Mouse (Mus musculus) midbrain, postnatal 0 days (tissue): Measurements from ENCODE around the gene Slc10a7. TPM values are rescaled to one million over a fixed set of nuclear protein-coding genes. Genes with fewer than 3 reads are reported as not detected.

Experiments used
- ATAC-seq: fragments of 200-750 bp; cut with Nextera tagmentation; 2 replicates; pipeline ENCODE4 v1.8.0; 2017; ENCODE audit warnings: moderate number of reproducible peaks, mild to moderate bottlenecking, moderate TSS enrichment, moderate library complexity; ENCODE audit not compliant: low FRiP score
- DNase-seq: peaks from one replicate; pipeline ENCODE4 v3.0.0-alpha.2; 2015; ENCODE audit warnings: low spot score
- H3K27ac ChIP-seq: fragments of 300-500 bp; sonication (generic); 2 replicates; pipeline ENCODE4 v1.5.1; 2014; ENCODE audit warnings: low read depth, mild to moderate bottlenecking, low read length, mixed read lengths
- H3K27me3 ChIP-seq: fragments of 300-500 bp; sonication (generic); 2 replicates; pipeline ENCODE4 v1.6.1; 2014; ENCODE audit warnings: low read length, control low read depth, mixed read lengths; ENCODE audit not compliant: insufficient read depth
- H3K36me3 ChIP-seq: fragments of 300-500 bp; sonication (generic); 2 replicates; pipeline ENCODE4 v1.6.1; 2014; ENCODE audit warnings: low read length, control low read depth, mixed read lengths; ENCODE audit not compliant: insufficient read depth
- H3K4me1 ChIP-seq: fragments of 300-500 bp; sonication (generic); 2 replicates; pipeline ENCODE4 v1.6.1; 2014; ENCODE audit warnings: mild to moderate bottlenecking, control low read depth, antibody characterized with exemption, low read length, mixed read lengths; ENCODE audit not compliant: insufficient read depth
- H3K4me2 ChIP-seq: fragments of 300-500 bp; sonication (generic); 2 replicates; pipeline ENCODE4 v1.6.1; 2014; ENCODE audit warnings: low read depth, mild to moderate bottlenecking, low read length, mixed read lengths; ENCODE audit not compliant: poor library complexity, severe bottlenecking
- H3K4me3 ChIP-seq: fragments of 300-500 bp; sonication (generic); 2 replicates; pipeline ENCODE4 v1.5.1; 2014; ENCODE audit warnings: low read depth, mild to moderate bottlenecking, low read length, moderate library complexity
- H3K9ac ChIP-seq: fragments of 300-500 bp; sonication (generic); replicated peaks from 2 replicates; pipeline ENCODE4 v1.6.1; 2014; ENCODE audit warnings: mild to moderate bottlenecking, low read length, moderate library complexity, mixed read lengths; ENCODE audit not compliant: poor library complexity, severe bottlenecking
- H3K9me3 ChIP-seq: fragments of 300-500 bp; sonication (generic); 2 replicates; pipeline ENCODE4 v1.6.1; 2016; ENCODE audit warnings: low read length, control low read depth
- CTCF ChIP-seq: IDR thresholded peaks from 2 replicates; pipeline ENCODE4 v1.5.1; 2016; ENCODE audit warnings: antibody characterized with exemption, mild to moderate bottlenecking
- WGBS: fragments of 180-500 bp; shearing (Covaris S2); extraction: QIAGEN DNeasy Blood & Tissue Kit; methylation state at CpG from one replicate; pipeline ENCODE4 v1.1.7; 2014; 5-methylcytosine and 5-hydroxymethylcytosine counted together
- polyA plus RNA-seq: library from polyadenylated mRNA; unstranded; fragments of >200 nt; fragmentation: Nextera tagmentation; extraction: Ambion mirVana; gene quantifications from 2 replicates; pipeline ENCODE4 v1.2.1, GENCODE M21; 2015
- total RNA-seq: library from RNA; depleted of rRNA; stranded (reverse); fragments of >200 nt; gene quantifications from 2 replicates; pipeline ENCODE4 v1.2.3, GENCODE M21; 2014

The Slc10a7 gene
- total and polyA plus RNA-seq, 2 experiments from 2014 or later, result 7.7 to 14.9 TPM

DNA sequence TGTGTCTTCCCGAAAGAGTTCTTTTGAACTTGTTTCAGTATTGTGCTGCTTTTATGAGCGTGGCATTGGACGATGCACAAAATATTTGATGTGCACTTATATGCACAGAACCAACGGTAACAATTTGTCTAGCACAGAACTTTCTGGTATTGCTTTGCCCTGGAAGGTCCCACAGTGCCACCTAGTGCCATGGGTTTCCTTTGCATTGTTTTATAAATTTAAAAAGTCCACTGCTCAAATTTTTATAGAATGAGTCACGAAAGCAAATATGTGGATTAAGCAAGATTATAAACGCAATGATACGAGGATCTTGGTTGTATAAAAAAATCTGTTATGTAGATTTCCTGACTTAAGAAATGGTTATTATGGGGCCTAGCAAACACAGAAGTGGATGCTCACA lies 139.8 kb downstream of the Slc10a7 start:
- Histone ChIP-seq H3K27ac (no peak overlapping the region), H3K27me3 (no peaks in the 10 kb centered on the region), H3K4me3 (no peak overlapping the region), H3K9ac (no peak overlapping the region), H3K4me1 (no peaks in the 10 kb centered on the region), H3K4me2 (no peak overlapping the region), H3K9me3 (no peaks in the 10 kb centered on the region), H3K36me3 (no peaks in the 10 kb centered on the region)
- peak; percentile 93 for TF ChIP-seq CTCF
- 32% methylated on average over 7 of the region's 7 CpGs for WGBS
- ATAC-seq (no peak), DNase-seq (peak; percentile 83)

- no peak for ATAC-seq
- 69% methylated on average over 3 of the region's 3 CpGs for WGBS
- DNase-seq, result peak; percentile 30
- Histone ChIP-seq H3K4me3 (no peak overlapping the region), H3K27ac (no peak overlapping the region), H3K9me3 (no peaks in the 10 kb centered on the region), H3K27me3 (no peaks in the 10 kb centered on the region), H3K9ac (no peak overlapping the region), H3K36me3 (no peaks in the 10 kb centered on the region), H3K4me2 (no peak overlapping the region), H3K4me1 (no peaks in the 10 kb centered on the region)
- TF ChIP-seq CTCF, result peak; percentile 65
Measured at GRCm38 (mm10) chr8:78651670-78652069, 142.5 kb downstream of the Slc10a7 start.

DNA sequence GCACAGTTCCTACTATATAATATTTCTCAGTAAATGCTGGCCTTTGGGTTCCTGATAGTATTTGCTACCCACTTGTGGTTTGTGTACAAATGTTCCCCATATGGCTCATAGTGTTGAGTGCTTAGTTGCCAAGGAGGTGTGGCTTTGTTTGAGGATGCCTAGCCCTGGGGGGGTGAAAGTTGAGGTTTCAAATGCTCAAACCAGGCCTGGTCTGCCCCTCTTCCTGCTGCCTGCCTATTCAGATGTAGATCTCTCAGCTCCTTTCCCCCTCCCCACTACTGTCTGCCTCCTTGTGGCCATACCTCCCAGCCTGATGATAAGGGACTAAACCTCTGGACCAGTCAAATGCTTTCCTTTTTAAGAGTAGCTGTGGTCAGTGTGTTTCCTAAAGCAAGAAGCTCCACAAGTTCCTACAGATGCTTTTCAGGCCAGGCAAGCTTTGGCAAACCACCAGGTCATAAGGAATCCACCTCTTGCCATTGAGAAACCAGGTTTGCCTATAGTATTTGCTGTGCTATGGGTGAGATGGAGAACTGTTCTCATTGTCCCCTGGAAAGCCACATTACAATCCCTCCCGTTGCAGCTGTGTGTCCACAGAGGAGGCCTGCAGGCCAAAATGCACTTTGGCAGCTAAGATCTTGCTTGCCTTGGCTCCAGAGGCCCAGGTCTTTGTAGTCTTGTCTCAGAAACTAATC lies 146.4 kb downstream of the Slc10a7 start:
- no peak overlapping the region for H3K9ac ChIP-seq
- no peaks in the 10 kb centered on the region for H3K4me1 ChIP-seq
- TF ChIP-seq CTCF, result no peak
- DNase-seq (no peak), ATAC-seq (no peak)
- no peaks in the 10 kb centered on the region for H3K9me3 ChIP-seq
- no peaks in the 10 kb centered on the region for H3K27me3 ChIP-seq
- H3K27ac ChIP-seq, result no peak overlapping the region
- no peak overlapping the region for H3K4me3 ChIP-seq
- WGBS, result 30% methylated on average over 1 of the region's 1 CpGs
- no peak overlapping the region for H3K4me2 ChIP-seq
- H3K36me3 ChIP-seq, result no peaks in the 10 kb centered on the region

GRCm38 (mm10) chr8:78656700-78657370 lies 147.7 kb downstream of the Slc10a7 start:
- no peak for ATAC-seq
- H3K4me2 ChIP-seq, result no peak overlapping the region
- WGBS, result 87% methylated on average over 10 of the region's 10 CpGs
- H3K27ac ChIP-seq, result no peak overlapping the region
- H3K9ac ChIP-seq, result no peak overlapping the region
- H3K4me3 ChIP-seq, result no peak overlapping the region
- no peaks in the 10 kb centered on the region for H3K36me3 ChIP-seq
- H3K9me3 ChIP-seq, result no peaks in the 10 kb centered on the region
- no peaks in the 10 kb centered on the region for H3K27me3 ChIP-seq
- TF ChIP-seq CTCF, result no peak
- H3K4me1 ChIP-seq, result no peaks in the 10 kb centered on the region
- no peak for DNase-seq

DNA sequence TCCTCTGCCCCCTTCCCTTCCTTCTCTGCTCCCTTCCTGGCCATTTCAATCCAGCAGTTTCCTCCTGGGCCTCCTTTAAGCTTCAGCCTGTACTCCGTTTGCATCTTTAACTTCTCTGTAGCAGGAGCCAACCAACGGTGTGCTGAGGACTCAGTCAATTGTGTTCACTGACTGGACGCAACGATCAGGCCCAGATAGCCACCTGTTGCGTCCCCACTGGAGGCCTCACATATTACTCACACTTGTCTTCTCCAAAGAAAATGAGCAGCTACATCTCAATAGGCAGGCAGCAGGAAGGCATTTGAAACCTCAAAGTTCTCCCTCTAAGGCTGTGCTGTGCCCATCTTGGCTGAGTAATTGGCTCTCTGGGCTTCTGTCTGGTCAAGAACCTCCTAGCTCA lies 149.0 kb downstream of the Slc10a7 start:
- no peak for DNase-seq
- Histone ChIP-seq H3K27me3 (no peaks in the 10 kb centered on the region), H3K4me1 (no peaks in the 10 kb centered on the region), H3K27ac (no peak overlapping the region), H3K36me3 (no peaks in the 10 kb centered on the region), H3K4me3 (no peak overlapping the region), H3K4me2 (no peak overlapping the region), H3K9ac (no peak overlapping the region), H3K9me3 (no peaks in the 10 kb centered on the region)
- no peak for TF ChIP-seq CTCF
- 81% methylated on average over 5 of the region's 5 CpGs for WGBS
- ATAC-seq, result no peak

DNA sequence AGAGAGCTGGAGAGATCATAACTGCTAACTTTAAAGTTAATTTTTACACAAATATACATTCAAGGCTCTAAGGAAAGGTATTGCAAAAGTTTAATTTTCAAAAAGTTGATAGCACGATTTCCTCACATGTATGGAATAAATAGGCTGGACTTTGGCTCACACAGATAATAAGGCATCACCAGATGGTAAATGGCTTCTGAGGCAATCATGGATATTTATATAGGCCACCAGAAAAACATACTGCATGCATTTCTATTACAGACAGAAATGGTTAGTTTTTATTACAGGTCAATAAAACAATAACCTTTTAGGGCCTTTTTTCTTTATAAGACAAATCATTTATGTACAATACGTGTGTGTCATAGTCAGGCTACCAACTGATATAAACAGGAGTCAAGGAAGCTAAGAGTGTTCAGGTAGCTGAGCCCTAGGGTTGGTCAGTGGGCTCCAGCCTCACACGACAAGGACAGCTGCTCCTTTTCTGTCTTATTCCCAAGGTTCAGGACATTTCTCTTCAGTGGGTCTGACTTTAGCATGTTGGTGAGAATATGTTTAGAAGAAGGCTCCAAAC lies 150.6 kb downstream of the Slc10a7 start:
- Histone ChIP-seq H3K36me3 (no peaks in the 10 kb centered on the region), H3K4me3 (no peak overlapping the region), H3K27me3 (no peaks in the 10 kb centered on the region), H3K4me1 (no peaks in the 10 kb centered on the region), H3K9ac (no peak overlapping the region), H3K27ac (no peak overlapping the region), H3K4me2 (no peak overlapping the region), H3K9me3 (no peaks in the 10 kb centered on the region)
- 95% methylated on average over 3 of the region's 3 CpGs for WGBS
- TF ChIP-seq CTCF, result no peak
- ATAC-seq, result no peak
- DNase-seq, result no peak
